Mouse (Mus musculus) activated CD4-positive, CD25-positive, alpha-beta regulatory T cell, adult 4 months (primary cell): ENCODE measurements around the gene Mrgprf. TPM values are rescaled to one million over a fixed set of nuclear protein-coding genes. Genes with fewer than 3 reads are reported as not detected.

Experiments used
- ATAC-seq: one replicate; pipeline ENCODE4 v1.8.0; 2017
- polyA plus RNA-seq, 2 experiments: library from polyadenylated mRNA; unstranded; fragments of 100-300 nt; shearing (Covaris generic); gene quantifications; one replicate each; pipeline ENCODE4 v1.2.1; 2017

The Mrgprf gene
- polyA plus RNA-seq, 2 experiments from 2014 or later = not detected

- no peak for ATAC-seq
Observed at GRCm38 (mm10) chr7:145301008-145301340, 346 bp downstream of the Mrgprf start.

- ATAC-seq = no peak
Observed at GRCm38 (mm10) chr7:145301341-145302005, 845 bp downstream of the Mrgprf start.

- no peak for ATAC-seq
Observed at GRCm38 (mm10) chr7:145302488-145303285, 2.1 kb downstream of the Mrgprf start.

- no peak for ATAC-seq
Observed at GRCm38 (mm10) chr7:145304153-145304552, 3.5 kb downstream of the Mrgprf start.

GRCm38 (mm10) chr7:145307636-145308035, 7.0 kb downstream of the Mrgprf start:
- no peak for ATAC-seq

- no peak for ATAC-seq
Observed at GRCm38 (mm10) chr7:145308061-145308675, 7.5 kb downstream of the Mrgprf start.

GRCm38 (mm10) chr7:145308866-145309265, 8.2 kb downstream of the Mrgprf start:
- no peak for ATAC-seq

- ATAC-seq = no peak
Observed at GRCm38 (mm10) chr7:145309877-145310276, 9.2 kb downstream of the Mrgprf start.

- no peak for ATAC-seq
Observed at GRCm38 (mm10) chr7:145310526-145310925, 9.9 kb downstream of the Mrgprf start.

- ATAC-seq = no peak
Observed at GRCm38 (mm10) chr7:145312137-145312536, 11.5 kb downstream of the Mrgprf start.

GRCm38 (mm10) chr7:145314785-145315411, 14.3 kb downstream of the Mrgprf start, which contains the start of gene Mrgprd:
Gene Mrgprd, plus strand, starts transcription at chr7:145314835.
- ATAC-seq = no peak

- ATAC-seq = no peak
Observed at GRCm38 (mm10) chr7:145317522-145317921, 16.9 kb downstream of the Mrgprf start.

GRCm38 (mm10) chr7:145319481-145319880, 18.9 kb downstream of the Mrgprf start:
- ATAC-seq = no peak

GRCm38 (mm10) chr7:145323607-145324006, 23.0 kb downstream of the Mrgprf start:
- ATAC-seq = no peak

- ATAC-seq = no peak
Observed at GRCm38 (mm10) chr7:145325697-145326096, 25.1 kb downstream of the Mrgprf start.

GRCm38 (mm10) chr7:145329982-145330381, 29.4 kb downstream of the Mrgprf start:
- ATAC-seq = no peak

GRCm38 (mm10) chr7:145330641-145331040, 30.0 kb downstream of the Mrgprf start:
- ATAC-seq = no peak

GRCm38 (mm10) chr7:145332376-145333041, 31.9 kb downstream of the Mrgprf start:
- ATAC-seq = no peak

- no peak for ATAC-seq
Observed at GRCm38 (mm10) chr7:145333936-145334335, 33.3 kb downstream of the Mrgprf start.

GRCm38 (mm10) chr7:145334428-145335027, 33.9 kb downstream of the Mrgprf start:
- ATAC-seq = no peak

- no peak for ATAC-seq
Observed at GRCm38 (mm10) chr7:145335199-145335598, 34.6 kb downstream of the Mrgprf start.
